Mouse (Mus musculus): Measurements from ENCODE around the gene Klc4.

DNA sequence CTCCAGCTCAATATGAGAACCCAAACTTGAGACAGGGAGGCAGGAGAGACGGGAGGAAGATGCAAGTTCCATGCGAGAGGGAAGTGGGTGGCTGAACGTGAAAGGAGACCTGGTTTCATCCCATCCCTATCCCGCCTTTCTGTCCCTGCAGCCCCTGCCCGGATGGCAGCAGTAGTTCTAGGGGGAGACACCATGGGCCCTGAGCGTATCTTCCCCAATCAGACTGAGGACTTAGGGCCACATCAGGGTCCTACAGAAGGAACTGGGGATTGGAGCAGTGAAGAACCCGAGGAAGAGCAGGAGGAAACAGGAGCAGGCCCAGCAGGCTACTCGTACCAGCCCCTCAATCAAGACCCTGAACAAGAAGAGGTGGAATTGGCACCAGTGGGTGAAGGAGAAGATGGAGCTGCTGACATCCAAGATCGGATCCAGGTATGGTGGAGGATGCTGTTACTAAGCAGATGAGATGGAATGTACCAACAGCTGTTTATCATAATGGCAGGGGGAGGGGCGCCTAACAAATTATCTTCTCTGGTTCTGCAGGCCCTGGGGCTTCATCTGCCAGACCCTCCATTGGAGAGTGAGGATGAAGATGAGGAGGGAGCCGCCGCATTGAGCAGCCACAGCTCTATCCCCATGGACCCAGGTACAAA is 35.8 kb upstream of the Klc4 start:
- no peak for TF ChIP-seq CTCF (IDR thresholded peaks at IDR 0.05; ENCODE audit: control insufficient read depth, insufficient read depth, insufficient read length)
- TF ChIP-seq USF1 (IDR thresholded peaks at IDR 0.05; ENCODE audit: low read depth): no peak
- TF ChIP-seq MAX (IDR thresholded peaks at IDR 0.05): no peak

Data from C2C12 (cell line).